Mouse (Mus musculus): ENCODE measurements around the gene Ints5. TPM values are rescaled to one million over a fixed set of nuclear protein-coding genes. Genes with fewer than 3 reads are reported as not detected.
"Not testable (repeated sequence)": the region's sequence is repeated elsewhere in the genome, so short reads cannot be mapped to it uniquely, and the experiment has no call there.

The Ints5 gene
- polyA plus RNA-seq, 1 experiment from 2014 or later, result 16.6 TPM

GRCm38 (mm10) chr19:8895397-8895960 lies 2.7 kb downstream of the Ints5 start:
- H3K4me1 ChIP-seq (ENCODE audit: insufficient read depth, low read depth, low read length), result peaks cover 6% of the 10 kb centered on the region; the same call in 1 of the 2 replicates
- no peak overlapping the region for H3K4me3 ChIP-seq (ENCODE audit: low read depth, low read length)
- H3K27me3 ChIP-seq (replicated peaks; ENCODE audit: insufficient read depth, low read length), result no peaks in the 10 kb centered on the region
- no peaks in the 10 kb centered on the region for H3K36me3 ChIP-seq (ENCODE audit: insufficient read depth, low read length)
- WGBS, result 89% methylated on average over 9 of the region's 9 CpGs
- H3K27ac ChIP-seq (ENCODE audit: low read length), result no peak overlapping the region
- DNase-seq (ENCODE audit: low spot score), result no peak
- TF ChIP-seq CTCF (IDR thresholded peaks at IDR 0.05) (no peak), EP300 (IDR thresholded peaks at IDR 0.05) (no peak)
- ATAC-seq, result no peak
- no peaks in the 10 kb centered on the region for H3K9me3 ChIP-seq (ENCODE audit: low read length)
- no peak overlapping the region for H3K9ac ChIP-seq (replicated peaks; ENCODE audit: low read depth)
- H3K4me2 ChIP-seq (replicated peaks; ENCODE audit: low read depth, low read length), result no peak overlapping the region

GRCm38 (mm10) chr19:8896231-8896630 lies 3.4 kb downstream of the Ints5 start:
- H3K27ac ChIP-seq (ENCODE audit: low read length); H3K4me3 ChIP-seq (ENCODE audit: low read depth, low read length); ATAC-seq; H3K36me3 ChIP-seq (ENCODE audit: insufficient read depth, low read length); H3K27me3 ChIP-seq (replicated peaks; ENCODE audit: insufficient read depth, low read length); DNase-seq (ENCODE audit: low spot score); H3K4me1 ChIP-seq (ENCODE audit: insufficient read depth, low read depth, low read length); H3K9me3 ChIP-seq (ENCODE audit: low read length); H3K4me2 ChIP-seq (replicated peaks; ENCODE audit: low read depth, low read length); H3K9ac ChIP-seq (replicated peaks; ENCODE audit: low read depth): not testable (repeated sequence)
- WGBS, result 77% methylated on average over 5 of the region's 5 CpGs

- H3K4me1 ChIP-seq (ENCODE audit: insufficient read depth, low read depth, low read length); H3K36me3 ChIP-seq (ENCODE audit: insufficient read depth, low read length); H3K9me3 ChIP-seq (ENCODE audit: low read length); H3K27me3 ChIP-seq (replicated peaks; ENCODE audit: insufficient read depth, low read length); DNase-seq (ENCODE audit: low spot score): not testable (repeated sequence)
- ATAC-seq, result peak; percentile 45
- peak overlapping the region; percentile 95 for H3K4me3 ChIP-seq (ENCODE audit: low read depth, low read length)
- peak overlapping the region; percentile 92 for H3K4me2 ChIP-seq (replicated peaks; ENCODE audit: low read depth, low read length)
- H3K27ac ChIP-seq (ENCODE audit: low read length), result peak overlapping the region; percentile 59
- H3K9ac ChIP-seq (replicated peaks; ENCODE audit: low read depth), result peak overlapping the region; percentile 50
- WGBS, result 16% methylated on average over 21 of the region's 21 CpGs
These were observed 4.5 kb downstream of the Ints5 start for GRCm38 (mm10) chr19:8897211-8897864.

- Histone ChIP-seq H3K36me3 (ENCODE audit: insufficient read depth, low read length) (no peaks in the 10 kb centered on the region), H3K9ac (replicated peaks; ENCODE audit: low read depth) (peak within 1 kb of the TSS; percentile 91), H3K9me3 (ENCODE audit: low read length) (no peaks in the 10 kb centered on the region), H3K4me3 (ENCODE audit: low read depth, low read length) (peak within 1 kb of the TSS; percentile 95), H3K4me2 (replicated peaks; ENCODE audit: low read depth, low read length) (peak within 1 kb of the TSS; percentile 92), H3K4me1 (ENCODE audit: insufficient read depth, low read depth, low read length) (peaks cover 6% of the 10 kb centered on the region; the same call in 1 of the 2 replicates), H3K27ac (ENCODE audit: low read length) (peak within 1 kb of the TSS; percentile 88), H3K27me3 (replicated peaks; ENCODE audit: insufficient read depth, low read length) (no peaks in the 10 kb centered on the region)
- TF ChIP-seq EP300 (IDR thresholded peaks at IDR 0.05) (no peak), CTCF (IDR thresholded peaks at IDR 0.05) (peak; percentile 40)
- WGBS, result 2% methylated on average over 53 of the region's 53 CpGs
- peak; percentile 100 for ATAC-seq
- peak; percentile 99 for DNase-seq (ENCODE audit: low spot score)
These were observed 5.2 kb downstream of the Ints5 start, which contains the start of gene Ganab for GRCm38 (mm10) chr19:8897865-8898495. Gene Ganab (plus strand): TSS chr19:8898071.

- peak overlapping the region; percentile 92 for H3K4me2 ChIP-seq (replicated peaks; ENCODE audit: low read depth, low read length)
- H3K27me3 ChIP-seq (replicated peaks; ENCODE audit: insufficient read depth, low read length), result no peaks in the 10 kb centered on the region
- no peak for TF ChIP-seq EP300 (IDR thresholded peaks at IDR 0.05)
- TF ChIP-seq CTCF (IDR thresholded peaks at IDR 0.05), result no peak
- DNase-seq (ENCODE audit: low spot score) (peak; percentile 57), ATAC-seq (no peak)
- 3% methylated on average over 13 of the region's 13 CpGs for WGBS
- no peaks in the 10 kb centered on the region for H3K36me3 ChIP-seq (ENCODE audit: insufficient read depth, low read length)
- H3K9me3 ChIP-seq (ENCODE audit: low read length), result no peaks in the 10 kb centered on the region
- peak overlapping the region; percentile 91 for H3K9ac ChIP-seq (replicated peaks; ENCODE audit: low read depth)
- H3K4me1 ChIP-seq (ENCODE audit: insufficient read depth, low read depth, low read length), result peaks cover 6% of the 10 kb centered on the region; the same call in 1 of the 2 replicates
- peak overlapping the region; percentile 95 for H3K4me3 ChIP-seq (ENCODE audit: low read depth, low read length)
- peak overlapping the region; percentile 88 for H3K27ac ChIP-seq (ENCODE audit: low read length)
These were observed 5.8 kb downstream of the Ints5 start for GRCm38 (mm10) chr19:8898576-8898975.

GRCm38 (mm10) chr19:8899079-8899478 lies 6.3 kb downstream of the Ints5 start:
- Histone ChIP-seq H3K27ac (ENCODE audit: low read length) (no peak overlapping the region), H3K4me2 (replicated peaks; ENCODE audit: low read depth, low read length) (peak overlapping the region; percentile 92; the same call in 1 of the 2 replicates), H3K4me1 (ENCODE audit: insufficient read depth, low read depth, low read length) (peaks cover 3% of the 10 kb centered on the region; the same call in 1 of the 2 replicates), H3K36me3 (ENCODE audit: insufficient read depth, low read length) (no peaks in the 10 kb centered on the region), H3K27me3 (replicated peaks; ENCODE audit: insufficient read depth, low read length) (no peaks in the 10 kb centered on the region), H3K9me3 (ENCODE audit: low read length) (no peaks in the 10 kb centered on the region), H3K4me3 (ENCODE audit: low read depth, low read length) (no peak overlapping the region), H3K9ac (replicated peaks; ENCODE audit: low read depth) (peak overlapping the region; percentile 91; the same call in 1 of the 2 replicates)
- no peak for TF ChIP-seq CTCF (IDR thresholded peaks at IDR 0.05)
- no peak for TF ChIP-seq EP300 (IDR thresholded peaks at IDR 0.05)
- WGBS, result 33% methylated on average over 3 of the region's 3 CpGs
- no peak for DNase-seq (ENCODE audit: low spot score)
- ATAC-seq, result no peak
